Mouse (Mus musculus) 3T3-L1 (cell line): ENCODE results near the gene Ank2.

Source experiments
- DNase-seq: peaks from one replicate; pipeline ENCODE4 v3.0.0-alpha.2; 2015; ENCODE audit warnings: low read depth, low spot score

Ank2 gene

GRCm38 (mm10) chr3:126986687-126987086, 512.5 kb downstream of the Ank2 start:
- DNase-seq, result peak; percentile 32

GRCm38 (mm10) chr3:126982814-126983213, 516.3 kb downstream of the Ank2 start:
- no peak for DNase-seq

DNA sequence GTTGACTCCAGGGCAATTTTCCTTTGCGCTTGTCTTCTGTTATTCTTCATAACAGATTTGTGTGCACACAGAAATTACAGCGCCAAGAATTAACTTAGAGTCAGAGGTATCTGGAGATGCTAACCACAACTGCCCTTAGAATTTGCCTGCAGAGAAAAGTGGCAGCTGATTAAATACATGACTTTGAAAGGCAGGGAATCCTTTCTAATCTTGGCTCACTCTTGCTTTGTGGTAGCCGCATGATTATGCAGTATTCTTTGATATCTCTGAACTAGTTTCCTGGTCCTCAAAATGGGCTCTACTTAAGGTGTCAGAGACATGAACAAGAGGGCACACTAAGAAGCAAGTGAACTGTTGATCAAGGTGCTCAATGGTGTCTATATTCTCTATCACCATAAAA, 518.0 kb downstream of the Ank2 start:
- DNase-seq, result no peak

DNA sequence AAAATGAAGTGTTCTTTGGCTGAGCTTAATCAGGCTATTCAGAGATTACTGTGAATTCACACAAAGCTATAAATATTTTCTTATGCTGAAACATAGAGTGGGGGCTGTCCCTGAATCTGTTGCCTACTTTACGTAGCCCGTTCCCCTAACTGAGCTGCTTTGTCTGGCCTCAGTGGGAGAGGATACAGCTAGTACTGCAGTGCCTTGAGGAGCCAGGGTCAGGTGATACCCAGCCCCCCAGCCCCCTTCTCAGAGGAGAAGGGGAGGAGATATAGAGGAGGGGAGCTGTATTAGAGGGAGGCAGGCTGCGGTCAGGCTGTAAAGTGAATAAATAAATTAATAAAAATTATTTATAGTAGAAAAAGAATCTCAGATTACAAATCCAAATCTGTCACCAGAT, 519.5 kb downstream of the Ank2 start:
- DNase-seq, result no peak

- DNase-seq, result peak; percentile 88
These were observed 520.3 kb downstream of the Ank2 start for GRCm38 (mm10) chr3:126978768-126979410.

- no peak for DNase-seq
These were observed 521.8 kb downstream of the Ank2 start for GRCm38 (mm10) chr3:126977399-126977798.

DNA sequence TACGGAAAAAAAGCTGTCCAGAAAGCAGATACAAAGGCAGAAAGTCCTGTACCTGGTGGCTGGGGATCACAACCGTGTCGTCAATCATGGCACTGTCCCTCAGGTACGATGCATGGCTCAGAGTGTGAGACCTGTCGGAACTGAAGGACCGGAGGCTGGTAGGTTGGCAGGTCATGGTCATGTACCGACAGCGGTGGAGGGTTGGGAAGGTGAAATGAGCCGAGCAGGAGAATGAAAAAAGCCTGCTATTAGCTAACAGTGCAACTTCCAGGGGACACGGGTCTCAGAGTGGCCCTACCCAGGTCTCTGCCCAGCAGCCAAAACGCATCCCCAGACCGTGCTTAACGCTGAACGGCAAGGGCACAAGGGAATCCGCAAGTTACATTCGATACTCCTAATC, 522.4 kb downstream of the Ank2 start:
- no peak for DNase-seq

DNA sequence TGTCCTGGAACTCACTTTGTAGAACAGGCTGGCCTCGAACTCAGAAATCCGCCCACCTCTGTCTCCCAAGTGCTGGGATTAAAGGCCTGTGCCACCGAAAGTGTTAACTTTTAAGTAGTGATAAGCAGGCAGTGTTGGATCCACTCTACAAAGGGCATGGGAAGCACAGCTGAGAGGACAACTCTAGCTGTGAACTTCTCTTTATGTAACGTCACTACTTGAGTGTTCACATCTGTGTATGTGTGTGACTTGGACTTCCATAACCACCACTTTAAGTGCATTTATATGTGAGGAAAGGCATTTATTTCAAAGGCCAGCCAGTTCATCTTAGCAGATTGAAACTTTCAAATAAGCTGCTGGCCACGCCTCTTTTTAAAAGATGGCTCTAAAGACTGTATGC, 523.7 kb downstream of the Ank2 start:
- DNase-seq, result no peak

DNA sequence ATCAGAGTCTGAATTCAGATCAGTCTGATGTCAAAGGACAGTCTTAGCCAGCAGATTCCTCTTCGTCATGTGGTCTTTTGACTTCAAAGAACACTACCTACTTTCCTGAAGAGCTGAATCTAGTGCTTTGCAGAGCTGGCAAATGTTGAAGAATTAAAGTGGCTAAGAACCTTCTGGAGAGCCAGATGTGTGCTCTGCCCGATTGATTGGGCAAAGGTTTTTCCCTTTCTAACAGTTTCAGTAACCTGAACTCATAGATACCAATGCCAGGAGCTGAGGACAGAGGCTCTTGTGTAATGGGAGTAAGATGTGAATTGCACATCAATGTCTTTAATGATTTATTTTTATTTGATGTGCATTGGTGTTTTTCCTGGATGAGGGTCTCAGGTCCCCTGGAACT, 525.6 kb downstream of the Ank2 start:
- DNase-seq, result no peak

DNA sequence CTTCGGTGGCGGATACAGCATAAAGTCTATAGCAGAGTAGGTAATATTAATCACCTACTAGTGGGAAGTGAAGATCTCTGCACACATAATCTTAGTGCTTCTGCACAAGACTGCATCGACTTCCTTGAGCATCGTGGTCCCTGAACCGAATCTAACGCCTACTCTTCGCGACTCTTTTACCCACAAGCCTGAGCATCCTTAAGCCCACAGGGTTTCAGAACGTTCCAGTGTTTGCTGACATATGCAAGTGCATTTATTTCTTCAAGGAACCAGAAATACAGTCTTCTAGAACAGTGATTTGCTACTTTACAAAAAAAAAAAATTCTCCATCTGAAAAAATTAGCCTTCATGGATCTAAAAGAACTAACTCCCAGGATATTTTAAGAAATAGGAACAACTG, 527.6 kb downstream of the Ank2 start:
- no peak for DNase-seq

- DNase-seq, result peak; percentile 91
These were observed 530.4 kb downstream of the Ank2 start for GRCm38 (mm10) chr3:126968721-126969120.

- no peak for DNase-seq
These were observed 533.4 kb downstream of the Ank2 start for GRCm38 (mm10) chr3:126965767-126966166.

- DNase-seq, result no peak
These were observed 536.8 kb downstream of the Ank2 start for GRCm38 (mm10) chr3:126962326-126962725.

GRCm38 (mm10) chr3:126952698-126953097, 546.5 kb downstream of the Ank2 start:
- no peak for DNase-seq

- DNase-seq, result no peak
These were observed 552.6 kb downstream of the Ank2 start for GRCm38 (mm10) chr3:126946591-126946990.

GRCm38 (mm10) chr3:126944838-126945237, 554.3 kb downstream of the Ank2 start:
- peak; percentile 36 for DNase-seq

GRCm38 (mm10) chr3:126944081-126944480, 555.1 kb downstream of the Ank2 start:
- DNase-seq, result no peak

DNA sequence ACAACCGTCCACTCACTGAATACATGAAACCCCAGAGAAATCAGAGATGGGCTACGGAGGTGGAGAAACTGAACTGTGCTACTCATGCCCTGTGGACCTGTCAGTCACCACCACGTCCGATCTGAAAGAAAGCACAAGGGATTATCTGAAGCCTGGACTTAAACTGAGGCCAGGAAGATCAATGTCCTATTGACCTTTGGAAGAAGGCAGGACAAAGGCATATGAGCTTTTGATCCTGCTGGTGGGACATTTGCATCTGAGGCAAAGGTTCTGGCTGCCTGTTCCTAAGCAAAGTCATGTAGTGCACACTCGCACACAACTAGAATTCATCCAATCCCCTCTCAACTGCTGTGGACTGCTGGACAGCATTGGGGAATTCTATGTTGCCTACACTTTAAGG, 558.7 kb downstream of the Ank2 start:
- no peak for DNase-seq

DNA sequence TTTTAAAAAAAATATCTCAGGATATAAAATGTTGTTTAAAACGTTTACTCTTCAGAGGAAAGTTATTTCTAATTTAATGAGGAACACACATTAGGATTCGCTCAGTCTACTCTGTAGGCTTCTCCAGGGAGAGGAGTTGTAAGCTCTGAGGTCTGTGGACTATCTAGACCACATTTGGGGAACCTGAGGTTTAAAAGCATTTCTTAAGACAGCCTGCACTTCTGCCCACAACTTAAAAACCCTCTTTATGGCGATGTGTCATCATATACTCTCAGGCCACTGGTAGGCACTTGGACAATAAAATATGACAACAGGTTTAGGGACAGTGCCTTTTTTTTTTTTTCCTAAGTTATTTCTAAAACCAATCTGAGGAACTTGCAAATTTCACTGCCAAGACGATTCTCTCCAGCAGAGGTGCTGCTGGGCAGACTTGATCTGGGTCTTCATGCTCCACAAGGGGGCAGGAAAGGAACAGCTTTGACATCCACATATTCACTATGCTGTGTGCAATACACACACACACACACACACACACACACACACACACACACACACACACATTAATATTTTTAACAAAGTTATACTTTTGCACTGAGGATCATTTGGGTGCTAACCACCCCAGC, 567.2 kb downstream of the Ank2 start:
- peak; percentile 84 for DNase-seq

DNA sequence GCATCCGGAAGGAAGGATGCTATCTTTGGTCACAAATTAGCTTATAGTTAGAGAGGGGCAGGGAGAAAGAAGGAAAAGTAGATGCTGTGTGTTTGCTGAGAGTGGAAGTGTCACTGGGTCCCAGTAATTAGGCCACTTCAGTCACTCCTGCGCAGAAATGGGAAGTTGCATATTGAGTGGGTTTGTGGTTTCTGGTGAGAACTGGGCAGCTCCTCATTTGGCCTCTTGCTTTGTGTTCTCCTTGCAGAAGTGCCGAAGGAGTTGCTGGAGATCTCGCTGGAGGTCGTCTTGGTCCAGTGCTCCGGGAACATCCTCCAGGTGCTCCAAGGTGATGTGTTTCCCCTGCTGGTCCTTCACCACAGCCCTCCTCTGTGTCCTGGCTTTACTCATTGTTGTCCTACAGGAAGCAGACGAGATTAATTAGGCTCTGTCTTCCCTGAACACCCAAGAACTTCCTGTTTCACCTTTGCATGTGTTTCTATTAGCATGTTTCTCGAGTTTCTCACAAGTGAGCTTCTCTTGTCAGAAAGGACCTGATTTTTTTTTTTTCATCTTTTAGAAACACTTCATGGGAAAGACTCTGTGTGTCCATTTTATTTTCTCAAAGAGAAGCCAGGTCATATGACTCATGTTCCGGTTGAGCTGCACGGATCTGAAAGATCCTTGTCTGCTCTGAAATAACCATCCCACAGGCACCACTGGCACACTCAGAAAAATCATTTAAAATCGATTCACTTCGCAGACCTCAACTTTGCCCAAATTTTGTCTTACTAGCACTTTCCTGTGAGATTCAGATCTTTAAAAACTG, 575.4 kb downstream of the Ank2 start:
- DNase-seq, result no peak

DNA sequence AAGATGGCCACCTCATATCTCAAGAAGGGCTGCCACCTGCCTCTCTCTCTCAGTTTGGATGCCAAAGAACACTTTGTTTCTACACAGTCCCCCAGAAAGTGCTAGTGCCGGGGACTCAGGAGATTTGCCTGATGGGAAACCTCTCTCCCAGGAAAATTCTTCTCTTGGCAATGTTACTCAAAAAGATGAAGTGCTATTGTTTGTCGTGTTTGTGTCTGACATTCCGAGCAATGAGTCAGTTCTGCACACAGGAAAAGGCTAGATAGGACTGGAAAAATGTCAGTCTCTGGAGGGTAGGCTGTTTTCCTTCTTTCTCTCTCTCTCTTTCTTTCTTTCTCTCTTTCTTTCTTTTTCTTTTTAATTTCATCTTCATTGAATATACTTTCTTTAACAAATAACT, 577.2 kb downstream of the Ank2 start:
- peak; percentile 84 for DNase-seq

DNA sequence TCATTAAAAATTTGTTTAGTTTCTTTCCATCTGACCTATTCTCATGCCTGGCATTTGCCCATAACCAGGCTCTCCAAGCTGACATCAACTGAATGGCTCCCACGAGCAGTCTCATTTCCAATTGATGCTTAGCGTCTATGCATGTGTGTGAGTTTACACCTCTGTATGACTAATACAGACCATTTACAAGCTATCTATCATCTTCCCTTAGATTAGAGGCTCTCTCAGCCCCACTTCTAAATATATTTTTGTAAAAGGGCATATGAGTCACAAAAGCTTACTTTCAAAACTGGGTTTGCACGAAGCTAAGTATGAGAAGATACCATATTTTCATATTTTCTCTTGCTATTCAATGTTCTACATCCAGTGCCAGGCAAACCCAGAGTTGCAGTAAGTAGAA, 578.9 kb downstream of the Ank2 start:
- DNase-seq, result peak; percentile 58
